Mouse (Mus musculus): ENCODE results near the gene Cypt2. TPM values are rescaled to one million over a fixed set of nuclear protein-coding genes. Genes with fewer than 3 reads are reported as not detected.
"Not testable (repeated sequence)": the region's sequence is repeated elsewhere in the genome, so short reads cannot be mapped to it uniquely, and the experiment has no call there.

Gene Cypt2
- not detected for total RNA-seq (2021)
- long read RNA-seq, experiment 1, result 0 reads
- long read RNA-seq, experiment 2, result 0 reads

GRCm38 (mm10) chrX:105499472-105499871, at the start of gene Cypt2:
Cypt2 (plus strand) TSS chrX:105499772.
- DNase-seq, result not testable (repeated sequence)

GRCm38 (mm10) chrX:105546234-105546633, 46.7 kb downstream of the Cypt2 start:
- no peak for DNase-seq
